ENCODE assay signal across 8 mouse cellular contexts in genomic region chr2:178513636-178514071, GRCm38 (mm10).
A peak's percentile ranks its signal among the peaks of the same experiment; 100 is the strongest.
DNase-seq lines count a peak whose midpoint lies in the region; ATAC-seq lines count a peak whose summit lies in the region.

No protein-coding gene starts in this region.

- H3K27ac ChIP-seq in embryonic facial prominence, embryonic 15.5 days (replicated peaks) = no peak overlapping the region

- H3K4me3 ChIP-seq in embryonic facial prominence, embryonic 15.5 days (replicated peaks) = no peak overlapping the region

- no peaks in the 10 kb centered on the region for H3K36me3 ChIP-seq in embryonic facial prominence, embryonic 15.5 days

- DNase-seq in gastrocnemius, postnatal 14 days = peak; percentile 43
- DNase-seq in gastrocnemius, postnatal 25 days = no peak
- peak; percentile 75 for DNase-seq in Muller cell, postnatal 12 days (ENCODE audit: inconsistent ontology term)
- DNase-seq in layer of hippocampus, postnatal 36 days = peak; percentile 7 to 40
- peak; percentile 52 for DNase-seq in testis, postnatal 10 days (ENCODE audit: low spot score)
- no peak for DNase-seq in heart, adult 9 months (ENCODE audit: low spot score in 2 of 2)
- DNase-seq in spleen, adult 12 weeks (ENCODE audit: low spot score) = no peak

- H3K9ac ChIP-seq in embryonic facial prominence, embryonic 15.5 days = no peak overlapping the region

- peaks cover 34% of the 10 kb centered on the region for H3K27me3 ChIP-seq in embryonic facial prominence, embryonic 15.5 days

- intact Hi-C loops in gastrocnemius, postnatal 14 days (cut with DNase I; ENCODE audit: low total_unique reads) = no loop called here

- H3K4me1 ChIP-seq in embryonic facial prominence, embryonic 15.5 days = peaks cover 19% of the 10 kb centered on the region

- H3K9me3 ChIP-seq in embryonic facial prominence, embryonic 15.5 days (replicated peaks) = no peaks in the 10 kb centered on the region

- H3K4me2 ChIP-seq in embryonic facial prominence, embryonic 15.5 days (replicated peaks) = no peak overlapping the region

- ATAC-seq in embryonic facial prominence, embryonic 15.5 days (ENCODE audit: insufficient number of reproducible peaks, low FRiP score, low TSS enrichment, low read depth) = peak; percentile 76; the same call in 1 of the 2 replicates

- 28% methylated on average over 16 of the region's 16 CpGs for WGBS in embryonic facial prominence, embryonic 15.5 days

Comparison
In these comparisons a context has a peak if more than half of its experiments do, and no peak if none do; other contexts are left out.
1. DNase-seq: peak in gastrocnemius, postnatal 14 days (single experiment), Muller cell, postnatal 12 days (single experiment), layer of hippocampus, postnatal 36 days (2 of 2) and testis, postnatal 10 days (single experiment); none in gastrocnemius, postnatal 25 days (single experiment), heart, adult 9 months (0 of 2) and spleen, adult 12 weeks (single experiment).